8 mouse cellular contexts compared by ENCODE assay signal in genomic region chr2:151536618-151536974, GRCm38 (mm10). TPM values are rescaled to one million over a fixed set of nuclear protein-coding genes. Genes with fewer than 3 reads are reported as not detected.
DNase-seq lines count a peak whose midpoint lies in the region; ATAC-seq and TF ChIP-seq lines count a peak whose summit lies in the region.

No protein-coding gene starts in this region.

- H3K27ac ChIP-seq in limb, embryonic 15.5 days = 0 out of 2 replicates have a peak overlapping the region, but pooled peaks have one; percentile 22
- no peak overlapping the region for H3K27ac ChIP-seq in limb, embryonic 10.5 days

- POLR2A ChIA-PET in Patski (lab: Charles Lee) = no interaction called here

- peaks cover 3% of the 10 kb centered on the region; the same call in 1 of the 2 replicates for H3K4me1 ChIP-seq in limb, embryonic 15.5 days
- H3K4me1 ChIP-seq in limb, embryonic 10.5 days = peaks cover 8% of the 10 kb centered on the region

- 62% methylated on average over 5 of the region's 5 CpGs for WGBS in limb, embryonic 15.5 days
- WGBS in limb, embryonic 10.5 days = 80% methylated on average over 5 of the region's 5 CpGs

- H3K9ac ChIP-seq in limb, embryonic 15.5 days = no peak overlapping the region

- no peaks in the 10 kb centered on the region for H3K27me3 ChIP-seq in limb, embryonic 15.5 days
- no peaks in the 10 kb centered on the region for H3K27me3 ChIP-seq in limb, embryonic 10.5 days (ENCODE audit: low read depth, poor library complexity, severe bottlenecking)
- H3K27me3 ChIP-seq in Patski = no peaks in the 10 kb centered on the region

- H3K9me3 ChIP-seq in limb, embryonic 15.5 days = no peaks in the 10 kb centered on the region
- H3K9me3 ChIP-seq in limb, embryonic 10.5 days (replicated peaks) = no peaks in the 10 kb centered on the region

- DNase-seq in limb, embryonic 10.5 days (ENCODE audit: low spot score) = no peak
- DNase-seq in Patski (ENCODE audit: low read depth, low spot score) = peak; percentile 68
- peak; percentile 32 for DNase-seq in fibroblast of lung, adult 2 months (ENCODE audit: low read depth)
- peak; percentile 67 to 72 for DNase-seq in kidney, postnatal 36 days
- DNase-seq in B cell, adult 2 months = no peak
- no peak for DNase-seq in cerebellum, adult 8-10 months

- no peak overlapping the region for H3K4me2 ChIP-seq in limb, embryonic 15.5 days

- H3K4me3 ChIP-seq in limb, embryonic 15.5 days = no peak overlapping the region
- H3K4me3 ChIP-seq in limb, embryonic 10.5 days = no peak overlapping the region

- ATAC-seq in limb, embryonic 15.5 days (ENCODE audit: insufficient number of reproducible peaks, low FRiP score, low TSS enrichment, low read depth) = no peak
- peak; percentile 69 for ATAC-seq in Patski
- ATAC-seq in megakaryocyte-erythroid progenitor cell, adult 5-6 weeks (replicated peaks; ENCODE audit: low FRiP score, low TSS enrichment, poor library complexity, severe bottlenecking) = peak; percentile 40; the same call in 1 of the 2 replicates

- CTCF ChIA-PET in Patski (lab: Charles Lee) = no interaction called here

- TF ChIP-seq CTCF in Patski (IDR thresholded peaks at IDR 0.05) = no peak

- in situ Hi-C loops in Patski (cut with MboI; ENCODE audit: low pct_unique_long_range_greater_than_20kb) = no loop called here

- H3K36me3 ChIP-seq in limb, embryonic 15.5 days = no peaks in the 10 kb centered on the region
- H3K36me3 ChIP-seq in limb, embryonic 10.5 days = no peaks in the 10 kb centered on the region

RNA-seq across cellular contexts. Expression of gene Fkbp1a, which starts 5.7 kb away (rescaled TPM):
- 501 and 547 TPM in 2 replicates for polyA plus RNA-seq in limb, embryonic 15.5 days (2015; fragmentation: Nextera tagmentation; extraction: Ambion mirVana)
- 543 and 621 TPM in 2 replicates for polyA plus RNA-seq in limb, embryonic 10.5 days (2016; fragmentation: Nextera tagmentation; extraction: Ambion mirVana)
- polyA plus RNA-seq in Patski (2021) = 230 TPM
- total RNA-seq in megakaryocyte-erythroid progenitor cell, adult 5-6 weeks (2014; fragmentation: Nextera tagmentation) = 5.5 and 17.9 TPM in 2 replicates
- total RNA-seq in megakaryocyte-erythroid progenitor cell, adult 5-6 weeks (2017) = 5.7 and 6.8 TPM in 2 replicates

RNA-seq across cellular contexts. Expression of gene Sdcbp2, which starts 35.8 kb away (rescaled TPM):
- 1.7 and 2.4 TPM in 2 replicates for polyA plus RNA-seq in limb, embryonic 15.5 days (2015; fragmentation: Nextera tagmentation; extraction: Ambion mirVana)
- 0.55 and 0.73 TPM in 2 replicates for polyA plus RNA-seq in limb, embryonic 10.5 days (2016; fragmentation: Nextera tagmentation; extraction: Ambion mirVana)
- polyA plus RNA-seq in Patski (2021) = 0.17 TPM
- not detected in 2 replicates for total RNA-seq in megakaryocyte-erythroid progenitor cell, adult 5-6 weeks (2014; fragmentation: Nextera tagmentation)
- not detected in 2 replicates for total RNA-seq in megakaryocyte-erythroid progenitor cell, adult 5-6 weeks (2017)

RNA-seq across cellular contexts. Expression of gene Nsfl1c, which starts 42.6 kb away (rescaled TPM):
- 231 and 232 TPM in 2 replicates for polyA plus RNA-seq in limb, embryonic 15.5 days (2015; fragmentation: Nextera tagmentation; extraction: Ambion mirVana)
- 321 and 325 TPM in 2 replicates for polyA plus RNA-seq in limb, embryonic 10.5 days (2016; fragmentation: Nextera tagmentation; extraction: Ambion mirVana)
- 172 TPM for polyA plus RNA-seq in Patski (2021)
- 92.8 and 115 TPM in 2 replicates for total RNA-seq in megakaryocyte-erythroid progenitor cell, adult 5-6 weeks (2014; fragmentation: Nextera tagmentation)
- 149 and 154 TPM in 2 replicates for total RNA-seq in megakaryocyte-erythroid progenitor cell, adult 5-6 weeks (2017)

Comparison
In these comparisons a context has a peak if more than half of its experiments do, and no peak if none do; other contexts are left out.
1. DNase-seq: peak in Patski (single experiment), fibroblast of lung, adult 2 months (single experiment) and kidney, postnatal 36 days (2 of 2); none in limb, embryonic 10.5 days (single experiment), B cell, adult 2 months (0 of 2) and cerebellum, adult 8-10 months (single experiment).